Mouse (Mus musculus) hindbrain, embryonic 16.5 days (tissue): Measurements from ENCODE around the gene Preb. TPM values are rescaled to one million over a fixed set of nuclear protein-coding genes. Genes with fewer than 3 reads are reported as not detected.
A peak's percentile ranks its signal among the peaks of the same experiment; 100 is the strongest.

Experiments
- ATAC-seq: fragments of 200-750 bp; cut with Nextera tagmentation; 2 replicates; pipeline ENCODE4 v1.8.0; 2017; ENCODE audit warnings: moderate TSS enrichment, moderate library complexity
- H3K27ac ChIP-seq: fragments of 300-500 bp; sonication (generic); 2 replicates; pipeline ENCODE4 v1.5.1; 2014; ENCODE audit warnings: low read depth, mild to moderate bottlenecking, control low read depth, low read length, moderate library complexity
- H3K27me3 ChIP-seq: fragments of 300-500 bp; sonication (generic); replicated peaks from 2 replicates; pipeline ENCODE4 v1.6.1; 2014; ENCODE audit warnings: low read length; ENCODE audit not compliant: control insufficient read depth, insufficient read depth
- H3K36me3 ChIP-seq: fragments of 300-500 bp; sonication (generic); 2 replicates; pipeline ENCODE4 v1.6.1; 2014; ENCODE audit warnings: mild to moderate bottlenecking, low read length, moderate library complexity, mixed read lengths; ENCODE audit not compliant: control insufficient read depth, insufficient read depth
- H3K4me1 ChIP-seq: fragments of 300-500 bp; sonication (generic); 2 replicates; pipeline ENCODE4 v1.6.1; 2014; ENCODE audit warnings: low read depth, low read length; ENCODE audit not compliant: control insufficient read depth, insufficient read depth
- H3K4me2 ChIP-seq: fragments of 300-500 bp; sonication (generic); 2 replicates; pipeline ENCODE4 v1.6.1; 2014; ENCODE audit warnings: mild to moderate bottlenecking, low read length, control low read depth, moderate library complexity
- H3K4me3 ChIP-seq: fragments of 300-500 bp; sonication (generic); 2 replicates; pipeline ENCODE4 v1.5.1; 2014; ENCODE audit warnings: mild to moderate bottlenecking, low read length, control low read depth, moderate library complexity
- H3K9ac ChIP-seq: fragments of 300-500 bp; sonication (generic); 2 replicates; pipeline ENCODE4 v1.6.1; 2014; ENCODE audit warnings: low read depth, mild to moderate bottlenecking, control low read depth, low read length, moderate library complexity
- H3K9me3 ChIP-seq: fragments of 300-500 bp; sonication (generic); 2 replicates; pipeline ENCODE4 v1.6.1; 2014; ENCODE audit warnings: mild to moderate bottlenecking, low read length, moderate library complexity; ENCODE audit not compliant: control insufficient read depth
- WGBS: fragments of 180-500 bp; shearing (Covaris S2); extraction: QIAGEN DNeasy Blood & Tissue Kit; methylation state at CpG from one replicate; pipeline ENCODE4 v1.1.7; 2014; 5-methylcytosine and 5-hydroxymethylcytosine counted together
- polyA plus RNA-seq: library from polyadenylated mRNA; unstranded; fragments of >200 nt; fragmentation: Nextera tagmentation; extraction: Ambion mirVana; gene quantifications from 2 replicates; pipeline ENCODE4 v1.2.1, GENCODE M21; 2015

The Preb gene
- polyA plus RNA-seq, 1 experiment from 2014 or later, result 123 TPM

DNA sequence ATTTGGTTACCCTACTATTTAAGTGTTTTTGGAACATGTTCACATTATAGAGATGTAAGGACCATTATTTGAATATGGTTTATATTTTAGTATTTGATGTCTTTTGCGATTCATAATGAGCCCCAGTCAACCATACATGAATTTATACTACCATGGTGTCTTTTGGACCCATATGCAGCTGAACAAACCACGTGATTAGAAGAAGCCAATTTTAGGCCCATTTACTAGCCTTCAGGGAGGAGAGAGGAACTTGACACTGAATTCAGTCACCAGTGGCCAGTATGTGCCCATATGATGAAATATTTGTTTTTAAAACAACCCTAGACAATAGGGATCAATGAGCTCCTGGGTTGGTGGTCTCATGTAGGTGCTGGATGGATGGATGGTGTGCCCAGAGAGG, 653 bp upstream of the Preb start:
- peak overlapping the region; percentile 71 for H3K4me2 ChIP-seq
- no peaks in the 10 kb centered on the region for H3K27me3 ChIP-seq
- peaks cover 21% of the 10 kb centered on the region for H3K4me1 ChIP-seq
- H3K36me3 ChIP-seq, result peaks cover 9% of the 10 kb centered on the region
- no peaks in the 10 kb centered on the region for H3K9me3 ChIP-seq
- no peak for ATAC-seq
- H3K9ac ChIP-seq, result peak overlapping the region; percentile 63
- peak overlapping the region; percentile 74 for H3K27ac ChIP-seq
- 92% methylated on average over 2 of the region's 2 CpGs for WGBS
- H3K4me3 ChIP-seq, result peak overlapping the region; percentile 48; the same call in 1 of the 2 replicates

DNA sequence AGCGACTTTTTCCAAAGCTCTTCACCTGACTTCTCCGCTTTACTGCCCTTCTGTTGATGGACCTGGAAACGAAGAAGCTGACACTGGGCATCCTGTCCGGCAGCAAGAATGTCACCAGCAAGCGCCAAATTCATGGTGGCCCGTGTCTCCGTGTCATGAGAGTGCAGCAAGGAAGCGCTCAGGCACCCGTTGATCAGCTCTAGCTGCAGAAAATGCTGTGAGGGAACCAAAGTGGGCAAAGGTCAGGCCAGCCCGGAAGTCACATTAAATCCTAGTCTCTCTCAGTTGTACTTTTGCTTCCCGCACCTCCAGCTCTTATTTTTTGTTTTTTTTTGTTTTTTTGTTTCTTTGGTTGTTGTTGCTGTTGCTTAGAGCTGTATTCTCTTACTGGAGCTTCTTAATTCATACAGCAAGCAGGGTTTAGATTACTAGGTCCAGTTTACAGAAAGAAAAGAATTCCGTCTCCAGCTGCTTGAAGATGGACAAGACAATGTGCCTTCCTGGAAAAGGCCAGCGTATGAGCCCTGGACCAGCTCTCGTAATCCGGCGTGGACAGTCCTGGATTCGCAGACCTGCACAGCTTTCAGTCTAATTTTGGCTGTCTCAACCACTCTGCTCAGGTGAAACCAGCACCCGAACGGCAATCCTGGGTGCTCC, 835 bp downstream of the Preb start:
- peak overlapping the region; percentile 89 for H3K9ac ChIP-seq
- peaks cover 21% of the 10 kb centered on the region for H3K4me1 ChIP-seq
- H3K36me3 ChIP-seq, result peaks cover 21% of the 10 kb centered on the region
- ATAC-seq, result no peak
- peak overlapping the region; percentile 71 for H3K4me2 ChIP-seq
- peak overlapping the region; percentile 83 for H3K27ac ChIP-seq
- WGBS, result 36% methylated on average over 19 of the region's 19 CpGs
- no peaks in the 10 kb centered on the region for H3K9me3 ChIP-seq
- peak overlapping the region; percentile 48 for H3K4me3 ChIP-seq
- H3K27me3 ChIP-seq, result no peaks in the 10 kb centered on the region

DNA sequence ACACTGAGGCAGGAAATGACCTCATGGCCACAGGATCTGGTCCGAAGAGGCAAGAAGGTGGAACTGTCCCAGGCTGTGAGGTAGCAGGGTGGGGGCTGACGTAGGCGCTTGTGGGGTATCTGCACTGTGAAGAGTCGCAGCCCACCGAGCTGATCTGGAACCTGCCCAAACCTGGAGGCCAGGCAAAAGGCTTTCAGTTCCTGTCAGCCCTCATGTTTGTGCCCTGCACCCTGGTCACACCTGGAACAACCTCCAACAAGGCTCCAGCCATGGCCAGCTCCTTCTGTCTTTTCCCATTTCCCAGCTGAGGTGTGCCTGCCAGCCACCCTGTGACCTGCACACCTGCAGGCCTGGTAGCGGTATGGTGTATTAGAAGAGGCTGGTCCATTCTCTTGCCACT, 2.3 kb downstream of the Preb start:
- H3K27ac ChIP-seq, result no peak overlapping the region
- H3K9me3 ChIP-seq, result no peaks in the 10 kb centered on the region
- H3K9ac ChIP-seq, result no peak overlapping the region
- H3K4me1 ChIP-seq, result peaks cover 21% of the 10 kb centered on the region
- ATAC-seq, result no peak
- 95% methylated on average over 6 of the region's 6 CpGs for WGBS
- H3K36me3 ChIP-seq, result peaks cover 29% of the 10 kb centered on the region
- H3K4me2 ChIP-seq, result no peak overlapping the region
- H3K4me3 ChIP-seq, result no peak overlapping the region
- no peaks in the 10 kb centered on the region for H3K27me3 ChIP-seq

DNA sequence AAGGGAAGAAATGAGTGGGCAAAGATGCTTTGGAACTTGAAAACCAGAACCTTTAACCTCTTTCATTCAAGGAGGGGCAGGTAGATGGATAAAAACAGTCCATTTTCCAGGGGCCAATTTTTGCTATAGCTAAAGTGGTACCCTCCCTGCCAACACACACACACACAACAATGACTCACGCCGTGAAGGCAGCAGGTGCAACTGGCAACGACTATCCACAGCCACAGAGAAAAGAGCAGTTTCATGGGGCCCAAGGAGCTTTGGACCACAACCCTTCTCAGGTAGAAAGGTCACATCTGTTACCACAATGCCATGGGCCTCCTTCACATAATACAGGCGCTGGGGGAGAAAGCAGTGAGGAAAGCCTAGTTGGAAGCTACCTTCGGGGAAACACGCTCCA, 4.4 kb downstream of the Preb start:
- Histone ChIP-seq H3K4me1 (peaks cover 22% of the 10 kb centered on the region), H3K9ac (no peak overlapping the region), H3K27me3 (no peaks in the 10 kb centered on the region), H3K9me3 (no peaks in the 10 kb centered on the region), H3K36me3 (peaks cover 31% of the 10 kb centered on the region), H3K27ac (no peak overlapping the region), H3K4me3 (no peak overlapping the region), H3K4me2 (no peak overlapping the region)
- no peak for ATAC-seq
- 94% methylated on average over 6 of the region's 6 CpGs for WGBS

DNA sequence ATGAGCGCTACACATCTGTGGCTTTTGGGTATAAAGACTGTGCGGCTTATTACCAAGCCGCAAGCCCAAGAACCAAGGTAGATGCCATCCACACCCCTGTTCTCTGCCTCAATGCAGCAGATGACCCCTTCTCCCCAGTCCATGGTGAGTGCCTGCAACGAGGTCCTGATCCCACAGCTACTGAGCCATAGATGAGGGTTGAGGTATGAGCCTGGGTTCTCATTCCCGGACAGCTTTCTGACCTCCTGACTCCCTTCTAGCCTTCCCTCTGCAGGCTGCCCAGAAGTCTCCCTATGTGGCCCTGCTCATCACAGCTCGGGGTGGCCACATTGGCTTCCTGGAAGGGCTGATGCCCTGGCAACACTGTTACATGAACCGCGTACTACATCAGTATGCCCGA, 5.6 kb downstream of the Preb start:
- no peak overlapping the region for H3K4me3 ChIP-seq
- no peaks in the 10 kb centered on the region for H3K27me3 ChIP-seq
- no peaks in the 10 kb centered on the region for H3K9me3 ChIP-seq
- peaks cover 29% of the 10 kb centered on the region for H3K4me1 ChIP-seq
- peaks cover 31% of the 10 kb centered on the region for H3K36me3 ChIP-seq
- H3K27ac ChIP-seq, result no peak overlapping the region
- no peak overlapping the region for H3K9ac ChIP-seq
- 94% methylated on average over 9 of the region's 9 CpGs for WGBS
- no peak overlapping the region for H3K4me2 ChIP-seq
- no peak for ATAC-seq

DNA sequence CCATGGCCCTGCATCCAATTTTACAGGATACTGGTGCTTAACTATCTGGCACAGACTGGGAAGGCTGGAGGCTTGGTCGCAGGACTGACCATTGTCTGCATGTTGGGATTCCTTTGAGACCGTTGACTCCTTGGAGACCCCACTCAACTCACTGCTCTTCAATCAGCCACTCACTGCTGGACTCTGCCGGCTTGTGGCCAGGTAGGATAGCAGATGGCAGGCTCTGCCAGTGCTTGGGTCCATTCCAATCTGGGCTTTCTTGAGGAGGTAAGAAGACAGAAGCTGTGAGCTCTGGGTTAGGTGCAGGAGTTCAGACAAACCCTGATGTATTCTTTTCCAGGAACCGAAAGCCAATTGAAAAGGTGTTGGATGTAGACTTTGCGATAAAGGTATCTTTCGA, 6.1 kb downstream of the Preb start:
- Histone ChIP-seq H3K9ac (no peak overlapping the region), H3K27me3 (no peaks in the 10 kb centered on the region), H3K36me3 (peaks cover 31% of the 10 kb centered on the region), H3K4me3 (no peak overlapping the region), H3K9me3 (no peaks in the 10 kb centered on the region), H3K4me2 (no peak overlapping the region), H3K4me1 (peaks cover 25% of the 10 kb centered on the region), H3K27ac (no peak overlapping the region)
- ATAC-seq, result no peak
- WGBS, result 87% methylated on average over 6 of the region's 6 CpGs

DNA sequence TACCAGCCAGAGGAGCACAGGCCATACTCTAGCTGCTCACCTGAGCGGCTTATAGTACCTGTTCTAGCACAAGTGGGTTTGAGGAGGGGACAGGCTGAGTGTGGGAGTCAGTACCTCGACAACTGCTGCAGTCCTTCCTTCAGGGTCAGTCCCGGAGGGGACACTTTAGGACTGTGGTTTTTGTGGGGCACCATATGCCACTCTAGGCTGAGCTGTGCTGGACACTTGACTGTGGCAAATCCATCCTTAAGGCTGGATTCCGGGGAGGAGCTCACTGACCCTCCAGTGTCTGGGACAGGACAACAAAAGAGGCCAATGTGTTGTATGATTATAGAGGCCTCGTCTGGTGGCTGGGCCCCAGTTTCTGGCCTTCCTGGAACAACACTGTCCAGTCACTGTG, 7.6 kb downstream of the Preb start:
- H3K4me2 ChIP-seq, result no peak overlapping the region
- 82% methylated on average over 5 of the region's 5 CpGs for WGBS
- H3K4me3 ChIP-seq, result no peak overlapping the region
- no peaks in the 10 kb centered on the region for H3K9me3 ChIP-seq
- H3K4me1 ChIP-seq, result peaks cover 10% of the 10 kb centered on the region
- H3K36me3 ChIP-seq, result peaks cover 24% of the 10 kb centered on the region
- no peak for ATAC-seq
- no peak overlapping the region for H3K9ac ChIP-seq
- H3K27me3 ChIP-seq, result no peaks in the 10 kb centered on the region
- H3K27ac ChIP-seq, result no peak overlapping the region

DNA sequence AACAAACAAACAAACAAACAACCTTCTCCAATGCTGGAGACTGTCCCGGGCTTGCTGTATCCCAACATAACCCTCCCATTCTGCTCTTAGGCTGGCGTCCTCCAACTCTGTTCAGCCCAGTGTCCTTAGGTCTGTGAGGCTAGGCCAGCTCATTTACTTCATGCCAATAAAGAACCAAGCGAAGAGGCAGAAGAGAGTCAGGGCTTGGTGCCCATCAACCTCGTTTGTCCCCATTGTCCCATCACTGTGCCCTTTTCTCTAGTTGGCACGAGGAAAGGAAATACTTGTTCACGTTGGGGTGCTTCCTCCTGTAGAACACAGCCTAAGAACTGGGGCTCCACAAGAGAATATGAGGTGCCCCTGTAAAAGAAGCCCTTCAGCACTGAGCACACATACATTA, 8.5 kb downstream of the Preb start:
- no peak for ATAC-seq
- H3K27ac ChIP-seq, result no peak overlapping the region

DNA sequence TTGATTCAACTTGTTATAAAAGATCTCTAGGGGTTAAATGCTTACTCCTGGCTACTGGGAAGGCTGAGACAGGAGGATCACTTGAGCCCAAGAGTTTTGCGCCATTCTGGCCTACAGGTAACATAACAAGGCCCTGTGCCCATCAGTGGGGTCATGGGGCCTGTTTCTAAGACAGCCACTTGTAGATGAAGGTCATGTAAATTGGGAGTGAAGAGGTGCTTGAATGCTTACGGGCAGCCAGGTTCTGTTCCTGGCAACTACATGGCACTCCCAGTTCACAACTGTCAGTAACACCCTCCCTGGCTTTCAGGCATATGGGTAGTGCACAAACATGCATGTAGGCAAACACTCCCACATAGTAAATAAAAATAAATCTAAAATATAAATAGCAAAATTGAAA, 9.2 kb downstream of the Preb start:
- H3K27me3 ChIP-seq, result no peaks in the 10 kb centered on the region
- no peak overlapping the region for H3K9ac ChIP-seq
- peaks cover 23% of the 10 kb centered on the region for H3K36me3 ChIP-seq
- no peak overlapping the region; the same call in 1 of the 2 replicates for H3K4me2 ChIP-seq
- H3K9me3 ChIP-seq, result no peaks in the 10 kb centered on the region
- peaks cover 10% of the 10 kb centered on the region for H3K4me1 ChIP-seq
- ATAC-seq, result no peak
- 87% methylated on average over 2 of the region's 2 CpGs for WGBS
- H3K4me3 ChIP-seq, result no peak overlapping the region
- no peak overlapping the region for H3K27ac ChIP-seq

More for the DNA sequence above, 8.5 kb downstream of the Preb start:
- no peaks in the 10 kb centered on the region for H3K9me3 ChIP-seq
- no peak overlapping the region for H3K4me2 ChIP-seq
- 79% methylated on average over 6 of the region's 6 CpGs for WGBS
- H3K36me3 ChIP-seq, result peaks cover 24% of the 10 kb centered on the region
- peaks cover 8% of the 10 kb centered on the region for H3K4me1 ChIP-seq
- no peaks in the 10 kb centered on the region for H3K27me3 ChIP-seq
- no peak overlapping the region for H3K9ac ChIP-seq
- H3K4me3 ChIP-seq, result no peak overlapping the region
